Mouse (Mus musculus): Measurements from ENCODE around the gene Pcgf5. TPM values are rescaled to one million over a fixed set of nuclear protein-coding genes. Genes with fewer than 3 reads are reported as not detected.
"Not testable (repeated sequence)": the region's sequence is repeated elsewhere in the genome, so short reads cannot be mapped to it uniquely, and the experiment has no call there.

Gene Pcgf5
- polyA plus RNA-seq, 1 experiment from 2014 or later: 7.1 TPM

GRCm38 (mm10) chr19:36408352-36409100, 60.4 kb downstream of the Pcgf5 start:
- Histone ChIP-seq H3K36me3 (replicated peaks) (no peaks in the 10 kb centered on the region), H3K4me3 (no peak overlapping the region), H3K4me1 (peaks cover 8% of the 10 kb centered on the region), H3K27me3 (replicated peaks; ENCODE audit: low read depth, poor library complexity, severe bottlenecking) (peaks cover 44% of the 10 kb centered on the region), H3K9me3 (no peaks in the 10 kb centered on the region), H3K27ac (replicated peaks) (no peak overlapping the region)
- DNase-seq (ENCODE audit: low spot score): no peak
- WGBS: 64% methylated on average over 10 of the region's 10 CpGs

- WGBS: under 1% methylated on average over 53 of the region's 53 CpGs
- peaks cover 8% of the 10 kb centered on the region for H3K4me1 ChIP-seq
- H3K36me3 ChIP-seq (replicated peaks): no peaks in the 10 kb centered on the region
- H3K27ac ChIP-seq (replicated peaks): peak overlapping the region; percentile 73
- H3K27me3 ChIP-seq (replicated peaks; ENCODE audit: low read depth, poor library complexity, severe bottlenecking): peaks cover 44% of the 10 kb centered on the region
- peak; percentile 93 for DNase-seq (ENCODE audit: low spot score)
- H3K9me3 ChIP-seq: no peaks in the 10 kb centered on the region
- peak overlapping the region; percentile 72 for H3K4me3 ChIP-seq
These were observed 61.3 kb downstream of the Pcgf5 start for GRCm38 (mm10) chr19:36409280-36409860.

GRCm38 (mm10) chr19:36409861-36410392, 61.8 kb downstream of the Pcgf5 start:
- Histone ChIP-seq H3K36me3 (replicated peaks) (no peaks in the 10 kb centered on the region), H3K27ac (replicated peaks) (peak overlapping the region; percentile 73), H3K27me3 (replicated peaks; ENCODE audit: low read depth, poor library complexity, severe bottlenecking) (peaks cover 44% of the 10 kb centered on the region), H3K4me3 (peak overlapping the region; percentile 72), H3K9me3 (no peaks in the 10 kb centered on the region), H3K4me1 (peaks cover 8% of the 10 kb centered on the region)
- 2% methylated on average over 82 of the region's 82 CpGs for WGBS
- DNase-seq (ENCODE audit: low spot score): peak; percentile 47

GRCm38 (mm10) chr19:36419885-36420284, 71.8 kb downstream of the Pcgf5 start:
- H3K4me3 ChIP-seq: no peak overlapping the region
- no peak for DNase-seq (ENCODE audit: low spot score)
- no peak overlapping the region for H3K27ac ChIP-seq (replicated peaks)

GRCm38 (mm10) chr19:36427195-36427876, 79.2 kb downstream of the Pcgf5 start:
- no peaks in the 10 kb centered on the region for H3K9me3 ChIP-seq
- no peak overlapping the region for H3K4me3 ChIP-seq
- no peak overlapping the region for H3K27ac ChIP-seq (replicated peaks)
- 92% methylated on average over 7 of the region's 7 CpGs for WGBS
- no peaks in the 10 kb centered on the region for H3K27me3 ChIP-seq (replicated peaks; ENCODE audit: low read depth, poor library complexity, severe bottlenecking)
- no peak for DNase-seq (ENCODE audit: low spot score)
- no peaks in the 10 kb centered on the region for H3K36me3 ChIP-seq (replicated peaks)
- H3K4me1 ChIP-seq: no peaks in the 10 kb centered on the region

More at GRCm38 (mm10) chr19:36419885-36420284, 71.8 kb downstream of the Pcgf5 start:
- no peaks in the 10 kb centered on the region for H3K9me3 ChIP-seq
- H3K27me3 ChIP-seq (replicated peaks; ENCODE audit: low read depth, poor library complexity, severe bottlenecking): no peaks in the 10 kb centered on the region
- H3K4me1 ChIP-seq: no peaks in the 10 kb centered on the region
- H3K36me3 ChIP-seq (replicated peaks): no peaks in the 10 kb centered on the region

- 83% methylated on average over 4 of the region's 4 CpGs for WGBS
- DNase-seq (ENCODE audit: low spot score): no peak
These were observed 80.0 kb downstream of the Pcgf5 start for GRCm38 (mm10) chr19:36428116-36428515.

GRCm38 (mm10) chr19:36429354-36429753, 81.2 kb downstream of the Pcgf5 start:
- no peak for DNase-seq (ENCODE audit: low spot score)
- H3K27ac ChIP-seq (replicated peaks): no peak overlapping the region
- H3K4me3 ChIP-seq: no peak overlapping the region
- H3K36me3 ChIP-seq (replicated peaks): no peaks in the 10 kb centered on the region
- H3K4me1 ChIP-seq: no peaks in the 10 kb centered on the region
- 92% methylated on average over 1 of the region's 1 CpGs for WGBS
- no peaks in the 10 kb centered on the region for H3K9me3 ChIP-seq
- no peaks in the 10 kb centered on the region for H3K27me3 ChIP-seq (replicated peaks; ENCODE audit: low read depth, poor library complexity, severe bottlenecking)

More at GRCm38 (mm10) chr19:36428116-36428515, 80.0 kb downstream of the Pcgf5 start:
- no peaks in the 10 kb centered on the region for H3K36me3 ChIP-seq (replicated peaks)
- H3K9me3 ChIP-seq: no peaks in the 10 kb centered on the region
- no peaks in the 10 kb centered on the region for H3K4me1 ChIP-seq
- no peaks in the 10 kb centered on the region for H3K27me3 ChIP-seq (replicated peaks; ENCODE audit: low read depth, poor library complexity, severe bottlenecking)
- H3K27ac ChIP-seq (replicated peaks): no peak overlapping the region
- H3K4me3 ChIP-seq: no peak overlapping the region

GRCm38 (mm10) chr19:36433161-36433560, 85.1 kb downstream of the Pcgf5 start:
- H3K27me3 ChIP-seq (replicated peaks; ENCODE audit: low read depth, poor library complexity, severe bottlenecking): no peaks in the 10 kb centered on the region
- H3K4me3 ChIP-seq: no peak overlapping the region
- no peaks in the 10 kb centered on the region for H3K9me3 ChIP-seq
- H3K36me3 ChIP-seq (replicated peaks): no peaks in the 10 kb centered on the region
- 86% methylated on average over 3 of the region's 3 CpGs for WGBS
- no peaks in the 10 kb centered on the region for H3K4me1 ChIP-seq
- H3K27ac ChIP-seq (replicated peaks): no peak overlapping the region
- DNase-seq (ENCODE audit: low spot score): no peak

- WGBS: 58% methylated on average over 9 of the region's 9 CpGs
These were observed 92.0 kb downstream of the Pcgf5 start for GRCm38 (mm10) chr19:36439894-36440714.

GRCm38 (mm10) chr19:36450997-36451608, 103.0 kb downstream of the Pcgf5 start:
- Histone ChIP-seq H3K27me3 (replicated peaks; ENCODE audit: low read depth, poor library complexity, severe bottlenecking) (no peaks in the 10 kb centered on the region), H3K4me3 (no peak overlapping the region), H3K4me1 (no peaks in the 10 kb centered on the region), H3K27ac (replicated peaks) (no peak overlapping the region), H3K36me3 (replicated peaks) (no peaks in the 10 kb centered on the region), H3K9me3 (no peaks in the 10 kb centered on the region)
- 86% methylated on average over 3 of the region's 3 CpGs for WGBS
- no peak for DNase-seq (ENCODE audit: low spot score)

More at GRCm38 (mm10) chr19:36439894-36440714, 92.0 kb downstream of the Pcgf5 start:
- Histone ChIP-seq H3K27me3 (replicated peaks; ENCODE audit: low read depth, poor library complexity, severe bottlenecking) (no peaks in the 10 kb centered on the region), H3K27ac (replicated peaks) (no peak overlapping the region), H3K4me3 (no peak overlapping the region), H3K9me3 (no peaks in the 10 kb centered on the region), H3K36me3 (replicated peaks) (no peaks in the 10 kb centered on the region), H3K4me1 (no peaks in the 10 kb centered on the region)
- peak; percentile 35 for DNase-seq (ENCODE audit: low spot score)

- Histone ChIP-seq H3K27me3 (replicated peaks; ENCODE audit: low read depth, poor library complexity, severe bottlenecking) (no peaks in the 10 kb centered on the region), H3K9me3 (no peaks in the 10 kb centered on the region), H3K27ac (replicated peaks) (no peak overlapping the region), H3K4me3 (no peak overlapping the region), H3K4me1 (no peaks in the 10 kb centered on the region), H3K36me3 (replicated peaks) (no peaks in the 10 kb centered on the region)
- no peak for DNase-seq (ENCODE audit: low spot score)
- WGBS: 59% methylated on average over 5 of the region's 5 CpGs
These were observed 103.6 kb downstream of the Pcgf5 start for GRCm38 (mm10) chr19:36451731-36452130.

GRCm38 (mm10) chr19:36452210-36452609, 104.1 kb downstream of the Pcgf5 start:
- not testable (repeated sequence) for H3K27me3 ChIP-seq (replicated peaks; ENCODE audit: low read depth, poor library complexity, severe bottlenecking); H3K4me1 ChIP-seq; H3K9me3 ChIP-seq; H3K27ac ChIP-seq (replicated peaks); DNase-seq (ENCODE audit: low spot score); H3K36me3 ChIP-seq (replicated peaks); H3K4me3 ChIP-seq
- WGBS: 78% methylated on average over 3 of the region's 3 CpGs

All from embryonic facial prominence, embryonic 10.5 days (tissue).